Mouse (Mus musculus) ES-E14 (cell line): ENCODE measurements at regions not wholly inside any gene's neighbourhood (a gene's known extent, or its start where the extent isn't known, plus 50 kb on each side); places are given as distances from the start of the nearest gene placed in this dataset.

ENCODE experiments used
- CHD2 ChIP-seq: IDR thresholded peaks from 2 replicates; pipeline ENCODE4 v1.6.1; 2014; ENCODE audit warnings: mild to moderate bottlenecking, low read depth, low read length, inconsistent platforms
- HCFC1 ChIP-seq: IDR thresholded peaks from 2 replicates; pipeline ENCODE4 v1.6.1; 2012; ENCODE audit warnings: low read length, inconsistent platforms, borderline replicate concordance; ENCODE audit not compliant: insufficient read depth
- MAFK ChIP-seq: IDR thresholded peaks from 2 replicates; pipeline ENCODE4 v1.6.1; 2014; ENCODE audit warnings: mild to moderate bottlenecking, low read depth, low read length, inconsistent platforms; ENCODE audit not compliant: insufficient read depth
- ZC3H11A ChIP-seq: IDR thresholded peaks from 2 replicates; pipeline ENCODE4 v1.6.1; 2012; ENCODE audit warnings: low read depth, mild to moderate bottlenecking, inconsistent platforms, low read length, borderline replicate concordance
- ZNF384 ChIP-seq: IDR thresholded peaks from 2 replicates; pipeline ENCODE4 v1.6.1; 2012; ENCODE audit warnings: low read depth, low read length, inconsistent platforms

DNA sequence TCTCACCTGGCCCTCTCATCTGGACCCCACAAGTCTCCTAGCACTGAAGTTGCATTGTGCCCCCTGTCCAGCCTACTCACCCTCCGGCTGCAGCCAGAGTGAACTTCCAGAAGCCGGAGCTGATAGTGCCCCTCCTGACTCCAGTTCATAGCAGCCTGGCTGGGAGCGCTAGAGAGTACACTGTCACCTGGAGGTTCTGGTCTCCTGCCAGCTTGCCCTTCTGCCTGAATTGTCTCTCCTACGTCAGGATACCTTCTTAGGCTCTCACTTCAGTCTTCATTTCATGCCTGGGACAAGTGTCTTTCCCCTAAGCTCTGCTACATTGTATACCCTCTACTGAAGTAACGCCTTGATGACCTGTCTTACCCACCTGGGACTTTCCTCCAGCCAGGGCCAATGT lies 112.3 kb downstream of the Efnb1 start:
- TF ChIP-seq MAFK: no peak
- no peak for TF ChIP-seq ZC3H11A
- TF ChIP-seq CHD2: no peak
- TF ChIP-seq HCFC1: no peak
- no peak for TF ChIP-seq ZNF384
